Mouse (Mus musculus) liver, adult 2 months (tissue): ENCODE measurements around the gene Eif3a. TPM values are rescaled to one million over a fixed set of nuclear protein-coding genes. Genes with fewer than 3 reads are reported as not detected.

Source experiments
- DNase-seq: peaks from one replicate; pipeline ENCODE4 v3.0.0-alpha.2; 2011; ENCODE audit warnings: low read depth, low spot score; ENCODE audit errors: extremely low read depth
- H3K27ac ChIP-seq: fragments of 200-500 bp; replicated peaks from 2 replicates; pipeline ENCODE4 v1.5.1; 2012; ENCODE audit warnings: low read depth, mild to moderate bottlenecking, control low read depth, inconsistent platforms, low read length; ENCODE audit not compliant: insufficient read depth
- H3K27me3 ChIP-seq: fragments of 200-500 bp; 2 replicates; pipeline ENCODE4 v1.6.1; 2012; ENCODE audit warnings: mild to moderate bottlenecking, moderate library complexity, low read length, inconsistent platforms; ENCODE audit not compliant: control insufficient read depth, insufficient read depth
- H3K36me3 ChIP-seq: fragments of 200-500 bp; 2 replicates; pipeline ENCODE4 v1.6.1; 2012; ENCODE audit warnings: low read length, inconsistent platforms; ENCODE audit not compliant: control insufficient read depth, insufficient read depth
- H3K4me1 ChIP-seq: fragments of 200-500 bp; 2 replicates; pipeline ENCODE4 v1.6.1; 2011; ENCODE audit warnings: low read length; ENCODE audit not compliant: control insufficient read depth, insufficient read depth
- H3K4me3 ChIP-seq: fragments of 200-500 bp; 2 replicates; pipeline ENCODE4 v1.5.1; 2011; ENCODE audit warnings: low read depth, mild to moderate bottlenecking, control low read depth, low read length, moderate library complexity; ENCODE audit not compliant: insufficient read depth
- H3K79me2 ChIP-seq: fragments of 200-500 bp; 2 replicates; pipeline ENCODE4 v1.6.1; 2012; ENCODE audit warnings: inconsistent platforms, mild to moderate bottlenecking, low read length, moderate library complexity; ENCODE audit not compliant: control insufficient read depth, insufficient read depth
- H3K9ac ChIP-seq: fragments of 200-500 bp; 2 replicates; pipeline ENCODE4 v1.6.1; 2012; ENCODE audit warnings: low read depth, mild to moderate bottlenecking, control low read depth, inconsistent platforms, low read length
- CTCF ChIP-seq: fragments of 200-500 bp; IDR thresholded peaks from 2 replicates; pipeline ENCODE4 v1.5.1; 2011; ENCODE audit warnings: low read depth, low read length, control low read depth
- POLR2A ChIP-seq: fragments of 200-500 bp; IDR thresholded peaks from 2 replicates; pipeline ENCODE4 v1.6.1; 2011; ENCODE audit warnings: low read length, control low read depth; ENCODE audit not compliant: insufficient read depth; ENCODE audit errors: extremely low read depth
- WGBS: fragments of 180-500 bp; shearing (Covaris S2); methylation state at CpG from one replicate; pipeline ENCODE4 v1.1.7; 2018; 5-methylcytosine and 5-hydroxymethylcytosine counted together
- polyA plus RNA-seq: library from polyadenylated mRNA; depleted of rRNA; stranded (reverse); fragments of >200 nt; gene quantifications from 2 replicates; pipeline ENCODE4 v1.2.3, GENCODE M21; 2012
- total RNA-seq: library from RNA; depleted of rRNA; stranded (reverse); fragments of >200 nt; gene quantifications from 2 replicates; pipeline ENCODE4 v1.2.3, GENCODE M21; 2014

Eif3a gene
- total and polyA plus RNA-seq, 2 experiments: 17.7 to 57.9 TPM

DNA sequence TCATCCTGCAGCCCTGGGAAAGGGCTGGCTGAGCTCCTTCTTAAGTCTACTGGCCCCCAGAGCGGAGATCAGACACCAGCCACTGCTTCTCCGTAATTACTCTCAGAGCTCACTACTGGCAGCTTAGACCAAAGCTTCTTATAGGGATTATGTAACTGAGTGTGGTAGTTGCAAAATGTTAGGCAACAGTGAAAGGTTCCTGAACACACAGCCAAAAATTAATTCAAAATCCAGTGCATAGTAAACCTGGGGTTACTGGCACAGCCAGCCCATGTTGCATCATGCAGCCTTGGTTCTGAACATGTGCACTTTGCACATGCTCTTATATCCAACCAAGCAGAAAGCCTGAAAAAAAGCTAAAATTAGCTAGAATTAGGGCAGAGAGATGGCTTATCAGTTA, 4.8 kb upstream of the Eif3a start:
- no peaks in the 10 kb centered on the region for H3K36me3 ChIP-seq
- peak; percentile 99 for DNase-seq
- TF ChIP-seq CTCF: no peak
- no peak for TF ChIP-seq POLR2A
- 0 out of 2 replicates have a peak overlapping the region, but pooled peaks have one; percentile 58 for H3K9ac ChIP-seq
- peaks cover 5% of the 10 kb centered on the region; the same call in 1 of the 2 replicates for H3K4me1 ChIP-seq
- H3K27ac ChIP-seq: peak overlapping the region; percentile 84
- no peaks in the 10 kb centered on the region for H3K27me3 ChIP-seq
- peaks cover under 1% of the 10 kb centered on the region for H3K79me2 ChIP-seq
- H3K4me3 ChIP-seq: no peak overlapping the region
- 21% methylated on average over 2 of the region's 2 CpGs for WGBS

DNA sequence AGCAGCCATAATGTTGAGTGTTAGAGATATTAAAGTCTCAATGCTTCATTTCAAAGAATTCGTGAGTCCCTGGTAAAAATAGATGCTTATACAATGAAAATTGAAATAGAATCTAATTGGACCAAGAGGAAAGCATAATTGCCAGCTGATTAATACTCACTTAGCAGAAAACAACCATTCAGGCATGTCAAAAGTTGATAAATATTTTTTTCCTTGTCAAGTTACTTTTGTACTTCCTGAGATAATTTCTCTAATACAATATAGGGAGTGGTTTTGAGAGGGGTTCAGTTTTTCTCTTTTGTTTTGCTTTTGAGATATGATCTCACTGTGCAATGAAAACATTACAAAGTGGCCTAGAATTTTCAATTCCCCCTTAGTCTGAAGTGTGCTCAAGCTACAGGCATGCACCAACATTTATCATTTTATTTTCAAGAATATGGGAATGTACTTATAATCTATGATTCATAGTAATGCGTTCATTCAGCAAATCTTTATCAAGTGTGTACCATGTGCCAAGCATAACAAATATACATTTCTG, 2.8 kb upstream of the Eif3a start:
- 87% methylated on average over 2 of the region's 2 CpGs for WGBS
- no peaks in the 10 kb centered on the region for H3K27me3 ChIP-seq
- H3K27ac ChIP-seq: no peak overlapping the region
- TF ChIP-seq POLR2A (no peak), CTCF (no peak)
- H3K9ac ChIP-seq: no peak overlapping the region
- H3K36me3 ChIP-seq: no peaks in the 10 kb centered on the region
- no peak for DNase-seq
- peaks cover 6% of the 10 kb centered on the region for H3K4me1 ChIP-seq
- H3K79me2 ChIP-seq: peaks cover 10% of the 10 kb centered on the region
- H3K4me3 ChIP-seq: no peak overlapping the region

DNA sequence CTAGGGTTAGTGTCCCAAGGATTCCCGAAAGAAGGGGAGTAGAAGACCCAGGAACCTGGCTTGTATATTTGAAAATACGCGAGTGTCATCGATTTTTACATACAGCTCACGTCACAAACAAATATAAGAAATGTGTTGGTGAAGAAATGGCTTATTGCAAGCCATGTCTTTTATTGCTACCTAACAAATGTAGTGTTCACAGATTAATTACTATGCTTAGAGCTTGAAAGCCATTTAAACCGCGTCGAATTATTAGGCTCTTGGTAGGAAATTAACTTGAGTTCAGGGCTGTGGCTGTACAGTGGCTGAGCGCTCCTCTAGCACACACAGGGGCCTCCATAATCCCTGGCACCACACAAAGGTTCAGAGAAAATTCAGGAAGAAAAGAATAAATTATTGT, 706 bp upstream of the Eif3a start:
- TF ChIP-seq CTCF: no peak
- no peak for TF ChIP-seq POLR2A
- peak overlapping the region; percentile 86 for H3K27ac ChIP-seq
- peak overlapping the region; percentile 73; the same call in 1 of the 2 replicates for H3K9ac ChIP-seq
- 11% methylated on average over 9 of the region's 9 CpGs for WGBS
- peaks cover 11% of the 10 kb centered on the region for H3K79me2 ChIP-seq
- H3K4me3 ChIP-seq: peak overlapping the region; percentile 59
- no peaks in the 10 kb centered on the region for H3K27me3 ChIP-seq
- H3K36me3 ChIP-seq: no peaks in the 10 kb centered on the region
- no peak for DNase-seq
- peaks cover 10% of the 10 kb centered on the region for H3K4me1 ChIP-seq

DNA sequence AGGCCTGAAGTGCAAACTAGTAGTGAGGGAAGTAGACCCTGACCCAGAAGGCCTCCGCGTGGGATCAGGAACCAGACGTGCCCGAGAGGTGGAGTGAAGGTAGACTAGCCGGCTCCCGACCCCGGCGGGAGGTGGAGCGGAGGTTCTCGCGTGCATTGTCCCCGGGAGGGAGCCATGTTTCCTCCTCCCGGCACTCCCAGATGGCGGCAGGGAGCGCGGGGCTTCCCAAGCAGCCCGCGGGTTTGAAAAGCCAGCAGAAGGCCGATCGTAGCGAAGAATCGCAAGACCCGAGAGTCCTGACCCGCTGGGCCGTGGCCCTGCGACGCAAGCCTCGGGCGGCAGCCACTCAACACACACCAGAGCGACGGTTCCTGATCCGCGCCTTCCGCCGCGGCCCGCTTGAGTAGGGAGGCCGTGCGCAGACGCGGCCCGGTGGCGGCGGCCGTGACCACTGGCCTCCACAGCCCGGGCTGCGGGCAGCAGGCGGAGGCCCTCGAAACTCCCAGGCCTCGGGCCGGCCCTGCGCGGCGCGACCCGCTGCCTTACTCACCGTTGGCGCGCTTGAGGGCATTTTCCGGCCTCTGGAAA, 445 bp downstream of the Eif3a start:
- H3K4me3 ChIP-seq: peak overlapping the region; percentile 64
- H3K9ac ChIP-seq: peak overlapping the region; percentile 92
- no peaks in the 10 kb centered on the region for H3K27me3 ChIP-seq
- TF ChIP-seq POLR2A (no peak), CTCF (no peak)
- H3K79me2 ChIP-seq: peaks cover 15% of the 10 kb centered on the region
- peaks cover 16% of the 10 kb centered on the region for H3K4me1 ChIP-seq
- no peak for DNase-seq
- no peaks in the 10 kb centered on the region for H3K36me3 ChIP-seq
- under 1% methylated on average over 57 of the region's 60 CpGs for WGBS
- peak overlapping the region; percentile 68 for H3K27ac ChIP-seq

DNA sequence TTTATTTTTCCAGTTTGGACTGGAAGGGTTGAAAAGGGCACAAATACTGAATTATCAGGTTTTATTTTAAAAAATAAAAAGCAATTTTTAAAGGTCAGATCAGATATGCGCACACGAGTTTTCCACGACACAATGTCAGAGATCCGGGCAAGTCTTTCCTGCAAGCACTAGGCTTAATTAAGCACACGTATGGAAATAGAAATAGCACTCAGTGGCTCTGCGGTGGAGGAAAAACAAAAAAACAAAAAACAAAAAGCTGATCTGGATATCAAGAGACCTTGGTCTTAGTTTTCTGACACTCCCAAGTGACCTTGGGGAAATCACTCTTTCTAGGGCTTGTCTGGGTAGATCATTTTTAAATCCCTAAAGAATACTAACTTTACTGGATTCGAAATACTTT, 1.0 kb downstream of the Eif3a start:
- Histone ChIP-seq H3K79me2 (peaks cover 15% of the 10 kb centered on the region), H3K4me3 (peak overlapping the region; percentile 64), H3K27me3 (no peaks in the 10 kb centered on the region), H3K36me3 (no peaks in the 10 kb centered on the region), H3K4me1 (peaks cover 18% of the 10 kb centered on the region), H3K9ac (peak overlapping the region; percentile 92), H3K27ac (peak overlapping the region; percentile 68)
- TF ChIP-seq POLR2A (no peak), CTCF (no peak)
- peak; percentile 46 for DNase-seq
- WGBS: under 1% methylated on average over 7 of the region's 7 CpGs

DNA sequence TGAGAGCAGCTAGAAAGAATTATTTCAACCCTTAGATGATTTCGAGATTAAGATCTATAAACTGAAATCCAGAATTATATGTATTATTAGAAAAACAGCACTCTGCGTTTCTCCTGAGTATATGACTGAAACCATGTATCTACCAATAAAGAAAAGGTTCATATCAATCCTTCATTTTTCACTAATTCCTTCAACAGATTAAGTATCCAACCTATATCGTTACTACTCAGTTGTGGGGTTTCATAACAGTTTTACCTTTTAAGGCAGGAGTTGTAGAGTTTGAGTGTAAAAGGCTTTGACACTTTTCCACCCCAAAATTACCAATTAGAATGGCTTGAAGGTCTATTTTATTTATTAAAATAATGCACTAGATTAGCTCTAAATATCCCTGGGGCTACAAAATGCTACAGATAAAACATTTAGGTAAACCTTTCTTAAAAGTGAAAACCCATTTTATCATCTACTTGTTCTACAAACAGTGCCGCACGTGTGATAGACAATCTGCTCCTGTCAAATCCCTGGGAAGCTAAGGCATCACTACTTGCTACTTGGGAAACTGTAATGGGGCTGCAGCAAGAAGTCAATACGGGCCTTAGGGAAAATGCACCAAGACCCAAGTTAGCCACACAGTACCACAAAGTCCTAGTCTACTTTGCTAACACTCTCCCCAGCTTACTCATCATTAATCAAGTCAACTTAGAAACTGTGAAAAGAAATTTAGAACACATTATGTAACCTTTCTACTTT, 2.1 kb downstream of the Eif3a start:
- Histone ChIP-seq H3K4me3 (peak overlapping the region; percentile 64), H3K36me3 (peaks cover 4% of the 10 kb centered on the region; the same call in 1 of the 2 replicates), H3K79me2 (peaks cover 19% of the 10 kb centered on the region), H3K27ac (0 out of 2 replicates have a peak overlapping the region, but pooled peaks have one; percentile 4), H3K27me3 (no peaks in the 10 kb centered on the region), H3K4me1 (peaks cover 21% of the 10 kb centered on the region), H3K9ac (peak overlapping the region; percentile 40)
- TF ChIP-seq POLR2A (no peak), CTCF (no peak)
- DNase-seq: peak; percentile 61
- WGBS: 15% methylated on average over 6 of the region's 6 CpGs
